Mouse (Mus musculus) testis, adult 2 months (tissue): Measurements from ENCODE around the gene Adcy1.

Experiments used
- CTCF ChIP-seq: fragments of 200-500 bp; IDR thresholded peaks from 2 replicates; pipeline ENCODE4 v1.5.1; 2012; ENCODE audit warnings: low read depth, mild to moderate bottlenecking, inconsistent platforms, low read length, moderate library complexity; ENCODE audit not compliant: control insufficient read depth, insufficient read depth, insufficient replicate concordance
- POLR2A ChIP-seq: fragments of 200-500 bp; IDR thresholded peaks from 2 replicates; pipeline ENCODE4 v1.6.1; 2012; ENCODE audit warnings: low read depth, mild to moderate bottlenecking, inconsistent platforms, low read length, moderate library complexity; ENCODE audit not compliant: control insufficient read depth

DNA sequence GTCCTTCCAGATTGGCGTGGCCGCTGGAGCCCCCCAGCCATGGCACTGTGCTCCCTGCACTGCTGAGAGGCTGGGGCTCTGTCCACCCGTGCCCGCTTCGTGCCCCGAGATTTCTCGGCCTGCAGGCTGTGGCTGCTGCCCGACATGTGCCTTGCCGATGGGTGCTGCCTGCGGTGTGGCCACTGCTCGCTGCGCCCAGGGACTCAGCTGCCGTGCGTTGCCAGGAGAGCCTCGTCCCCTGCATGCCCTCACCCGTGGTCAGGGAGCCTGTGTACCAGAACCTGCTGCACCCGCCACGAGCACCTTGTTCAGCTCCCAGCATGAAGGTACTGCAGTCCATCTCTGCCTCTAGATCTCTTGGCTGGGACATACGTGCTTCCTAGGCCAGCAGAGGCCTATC, 134.7 kb downstream of the Adcy1 start:
- no peak for TF ChIP-seq CTCF
- TF ChIP-seq POLR2A: no peak
